Mouse (Mus musculus): Measurements from ENCODE around the gene Arhgef10l. TPM values are rescaled to one million over a fixed set of nuclear protein-coding genes. Genes with fewer than 3 reads are reported as not detected.

The Arhgef10l gene
- polyA plus RNA-seq, 1 experiment from 2014 or later: 13.4 TPM

DNA sequence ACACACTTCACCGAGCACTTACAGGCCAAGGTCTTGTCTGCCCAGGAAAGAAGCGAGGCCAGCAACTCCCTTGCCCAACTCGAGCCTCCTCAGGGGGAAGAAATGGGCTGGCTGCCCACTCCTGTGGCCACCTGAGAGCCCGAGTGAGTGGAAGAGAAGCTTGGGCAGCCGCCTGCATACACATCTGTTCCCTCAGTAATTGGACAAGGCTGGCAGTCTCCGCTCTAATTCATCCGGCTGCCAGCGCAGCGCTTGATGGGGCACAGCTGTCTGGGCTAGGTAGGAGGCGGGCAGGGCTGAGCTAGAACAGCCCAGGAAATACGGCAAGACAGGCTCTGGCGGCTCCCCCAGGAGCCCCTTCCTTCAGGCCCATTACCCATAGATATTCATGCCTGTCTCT is 115.8 kb downstream of the Arhgef10l start:
- 0 out of 2 replicates have a peak overlapping the region, but pooled peaks have one; percentile 6 for H3K27ac ChIP-seq (replicated peaks; ENCODE audit: low read depth, low read length)

DNA sequence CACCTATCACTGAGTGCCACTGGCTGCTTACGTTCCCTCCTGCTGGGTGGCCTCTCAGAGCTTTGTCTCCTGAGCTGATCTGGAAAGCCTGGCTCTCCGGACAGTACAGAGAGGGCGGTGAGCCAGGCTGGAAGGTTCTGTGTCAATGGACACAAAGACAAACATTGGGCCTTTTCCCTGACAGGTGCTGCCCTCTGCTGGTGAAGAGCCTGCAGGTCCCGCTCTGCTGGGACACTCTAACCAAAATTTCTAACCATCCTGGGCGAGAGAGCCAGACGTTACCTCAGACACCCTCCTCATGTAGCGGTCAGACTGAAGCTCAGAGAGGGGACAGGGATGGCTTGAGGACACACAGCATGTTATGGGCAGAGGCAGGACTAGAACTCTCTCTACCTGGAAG is 118.3 kb downstream of the Arhgef10l start:
- Histone ChIP-seq H3K4me2 (ENCODE audit: low read depth, low read length) (no peak overlapping the region), H3K9me3 (ENCODE audit: control insufficient read depth, low read length) (no peaks in the 10 kb centered on the region), H3K4me3 (ENCODE audit: low read depth, low read length) (no peak overlapping the region), H3K27me3 (replicated peaks; ENCODE audit: control insufficient read depth, insufficient read depth, low read length) (no peaks in the 10 kb centered on the region), H3K9ac (ENCODE audit: low read depth, low read length) (no peak overlapping the region), H3K27ac (replicated peaks; ENCODE audit: low read depth, low read length) (no peak overlapping the region), H3K36me3 (ENCODE audit: control insufficient read depth, insufficient read depth, low read length) (peaks cover 40% of the 10 kb centered on the region; the same call in 1 of the 2 replicates), H3K4me1 (ENCODE audit: control insufficient read depth, insufficient read depth, low read length) (no peaks in the 10 kb centered on the region)
- 26% methylated on average over 7 of the region's 7 CpGs for WGBS
- ATAC-seq (ENCODE audit: low read depth): no peak
- DNase-seq (ENCODE audit: low spot score): peak; percentile 67

More for the DNA sequence above, 115.8 kb downstream of the Arhgef10l start:
- no peaks in the 10 kb centered on the region for H3K9me3 ChIP-seq (ENCODE audit: control insufficient read depth, low read length)
- H3K4me3 ChIP-seq (ENCODE audit: low read depth, low read length): no peak overlapping the region
- H3K27me3 ChIP-seq (replicated peaks; ENCODE audit: control insufficient read depth, insufficient read depth, low read length): no peaks in the 10 kb centered on the region
- DNase-seq (ENCODE audit: low spot score) (peak; percentile 76), ATAC-seq (ENCODE audit: low read depth) (peak; percentile 73)
- H3K9ac ChIP-seq (ENCODE audit: low read depth, low read length): no peak overlapping the region
- no peaks in the 10 kb centered on the region for H3K4me1 ChIP-seq (ENCODE audit: control insufficient read depth, insufficient read depth, low read length)
- WGBS: 57% methylated on average over 8 of the region's 12 CpGs
- peaks cover 43% of the 10 kb centered on the region; the same call in 1 of the 2 replicates for H3K36me3 ChIP-seq (ENCODE audit: control insufficient read depth, insufficient read depth, low read length)
- H3K4me2 ChIP-seq (ENCODE audit: low read depth, low read length): no peak overlapping the region

DNA sequence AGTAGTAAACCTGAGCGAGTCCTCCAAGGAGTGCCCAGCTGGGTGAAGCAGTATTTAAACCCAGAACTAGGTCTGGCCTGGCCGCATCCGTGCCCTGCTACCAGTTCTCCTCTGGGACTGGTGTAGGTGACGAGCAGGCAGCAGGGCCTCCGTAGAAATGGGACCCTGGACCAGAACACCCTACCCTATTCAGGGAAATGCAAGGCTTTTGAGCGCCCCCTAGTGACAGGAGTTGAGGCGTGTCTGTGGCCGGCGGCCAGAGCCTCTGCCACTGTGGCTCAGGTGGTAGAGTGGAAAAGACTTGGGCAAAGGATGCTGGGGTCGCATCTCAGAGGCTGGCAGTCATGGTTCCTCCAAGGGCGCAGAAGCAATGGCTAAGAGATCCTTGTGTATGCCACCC is 126.7 kb downstream of the Arhgef10l start:
- H3K9me3 ChIP-seq (ENCODE audit: control insufficient read depth, low read length): no peaks in the 10 kb centered on the region
- no peaks in the 10 kb centered on the region for H3K4me1 ChIP-seq (ENCODE audit: control insufficient read depth, insufficient read depth, low read length)
- H3K4me3 ChIP-seq (ENCODE audit: low read depth, low read length): no peak overlapping the region
- no peaks in the 10 kb centered on the region for H3K27me3 ChIP-seq (replicated peaks; ENCODE audit: control insufficient read depth, insufficient read depth, low read length)
- WGBS: 45% methylated on average over 11 of the region's 11 CpGs
- H3K4me2 ChIP-seq (ENCODE audit: low read depth, low read length): no peak overlapping the region
- 0 out of 2 replicates have a peak, but pooled peaks have one; percentile 19 for ATAC-seq (ENCODE audit: low read depth)
- H3K9ac ChIP-seq (ENCODE audit: low read depth, low read length): no peak overlapping the region
- no peak overlapping the region for H3K27ac ChIP-seq (replicated peaks; ENCODE audit: low read depth, low read length)
- peak; percentile 57 for DNase-seq (ENCODE audit: low spot score)
- H3K36me3 ChIP-seq (ENCODE audit: control insufficient read depth, insufficient read depth, low read length): peaks cover 34% of the 10 kb centered on the region

DNA sequence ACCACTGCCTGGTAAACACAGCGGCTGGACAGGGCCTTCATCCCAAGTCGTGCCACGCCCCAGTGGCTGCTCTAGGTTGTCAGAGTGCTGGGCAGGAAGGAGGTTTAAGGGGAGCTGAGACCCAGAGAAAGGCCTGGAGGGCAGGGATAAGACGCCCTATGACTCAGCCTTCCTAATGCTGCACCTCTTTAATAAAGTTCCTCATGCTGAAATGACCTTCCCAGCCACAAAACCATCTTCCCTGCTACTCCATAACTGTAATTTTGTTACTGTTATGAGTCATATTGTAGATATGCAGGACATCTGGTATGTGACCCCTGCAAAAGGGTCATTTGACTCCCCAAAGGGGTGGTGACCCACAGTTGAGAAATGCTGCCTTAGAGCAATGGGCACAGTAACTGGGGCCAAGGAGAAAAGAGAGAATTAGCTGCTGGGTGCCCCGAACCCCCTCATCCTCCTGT is 128.2 kb downstream of the Arhgef10l start:
- H3K36me3 ChIP-seq (ENCODE audit: control insufficient read depth, insufficient read depth, low read length): peaks cover 25% of the 10 kb centered on the region
- H3K4me3 ChIP-seq (ENCODE audit: low read depth, low read length): no peak overlapping the region
- no peak for ATAC-seq (ENCODE audit: low read depth)

DNA sequence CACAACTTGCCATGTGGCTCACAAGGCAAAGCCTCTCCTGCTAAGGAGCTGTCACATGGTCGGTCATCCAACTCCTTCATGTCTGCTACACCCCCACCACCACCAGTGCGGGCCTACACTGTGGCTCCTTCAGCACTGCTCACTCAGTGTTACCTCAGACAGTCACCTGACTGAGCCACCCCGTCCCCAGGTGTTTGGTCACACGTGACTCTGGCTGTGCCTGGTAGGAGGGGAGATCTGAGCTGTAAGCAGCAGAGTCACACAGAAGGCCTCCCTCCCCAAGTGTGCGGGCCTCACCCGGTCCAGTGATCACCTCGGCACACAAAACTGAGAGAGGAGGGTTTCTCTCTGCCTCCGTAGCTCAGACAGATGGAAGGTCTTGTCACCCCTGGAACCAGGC is 130.5 kb downstream of the Arhgef10l start:
- H3K9me3 ChIP-seq (ENCODE audit: control insufficient read depth, low read length): no peaks in the 10 kb centered on the region

More for the DNA sequence above, 128.2 kb downstream of the Arhgef10l start:
- WGBS: 71% methylated on average over 5 of the region's 5 CpGs
- no peaks in the 10 kb centered on the region for H3K27me3 ChIP-seq (replicated peaks; ENCODE audit: control insufficient read depth, insufficient read depth, low read length)
- no peak overlapping the region for H3K27ac ChIP-seq (replicated peaks; ENCODE audit: low read depth, low read length)
- H3K4me2 ChIP-seq (ENCODE audit: low read depth, low read length): no peak overlapping the region
- H3K9me3 ChIP-seq (ENCODE audit: control insufficient read depth, low read length): no peaks in the 10 kb centered on the region
- H3K4me1 ChIP-seq (ENCODE audit: control insufficient read depth, insufficient read depth, low read length): no peaks in the 10 kb centered on the region
- no peak overlapping the region for H3K9ac ChIP-seq (ENCODE audit: low read depth, low read length)
- no peak for DNase-seq (ENCODE audit: low spot score)

DNA sequence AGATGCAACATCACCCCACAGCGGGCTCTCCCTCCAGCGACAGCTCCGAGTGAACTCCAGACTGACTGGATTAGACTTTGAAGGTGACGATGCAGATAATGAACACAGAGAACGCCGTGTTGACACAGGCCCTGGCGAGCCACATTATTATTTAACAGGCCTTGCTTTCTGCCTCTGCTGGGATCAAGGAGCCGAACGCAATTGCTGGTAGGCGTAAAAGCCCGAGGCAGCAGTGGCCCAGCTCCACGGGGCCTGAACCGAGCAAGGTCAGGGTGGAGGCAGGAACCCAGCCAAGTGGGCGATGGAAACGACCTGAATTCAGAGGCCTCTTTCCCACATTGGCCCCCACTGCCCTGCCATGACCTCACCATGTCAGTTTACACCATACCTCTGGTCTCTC is 133.5 kb downstream of the Arhgef10l start:
- H3K36me3 ChIP-seq (ENCODE audit: control insufficient read depth, insufficient read depth, low read length): peaks cover 25% of the 10 kb centered on the region
- no peak overlapping the region for H3K27ac ChIP-seq (replicated peaks; ENCODE audit: low read depth, low read length)
- no peak overlapping the region for H3K4me2 ChIP-seq (ENCODE audit: low read depth, low read length)
- H3K4me1 ChIP-seq (ENCODE audit: control insufficient read depth, insufficient read depth, low read length): no peaks in the 10 kb centered on the region
- DNase-seq (ENCODE audit: low spot score) (peak; percentile 18), ATAC-seq (ENCODE audit: low read depth) (no peak)
- no peaks in the 10 kb centered on the region for H3K27me3 ChIP-seq (replicated peaks; ENCODE audit: control insufficient read depth, insufficient read depth, low read length)
- H3K9me3 ChIP-seq (ENCODE audit: control insufficient read depth, low read length): no peaks in the 10 kb centered on the region
- H3K4me3 ChIP-seq (ENCODE audit: low read depth, low read length): no peak overlapping the region
- no peak overlapping the region for H3K9ac ChIP-seq (ENCODE audit: low read depth, low read length)
- WGBS: 51% methylated on average over 15 of the region's 15 CpGs

More for the DNA sequence above, 130.5 kb downstream of the Arhgef10l start:
- DNase-seq (ENCODE audit: low spot score): no peak
- Histone ChIP-seq H3K36me3 (ENCODE audit: control insufficient read depth, insufficient read depth, low read length) (peaks cover 24% of the 10 kb centered on the region), H3K27me3 (replicated peaks; ENCODE audit: control insufficient read depth, insufficient read depth, low read length) (no peaks in the 10 kb centered on the region), H3K4me3 (ENCODE audit: low read depth, low read length) (no peak overlapping the region), H3K9ac (ENCODE audit: low read depth, low read length) (no peak overlapping the region), H3K27ac (replicated peaks; ENCODE audit: low read depth, low read length) (no peak overlapping the region), H3K4me2 (ENCODE audit: low read depth, low read length) (no peak overlapping the region), H3K4me1 (ENCODE audit: control insufficient read depth, insufficient read depth, low read length) (no peaks in the 10 kb centered on the region)
- WGBS: 74% methylated on average over 6 of the region's 8 CpGs
- ATAC-seq (ENCODE audit: low read depth): no peak

DNA sequence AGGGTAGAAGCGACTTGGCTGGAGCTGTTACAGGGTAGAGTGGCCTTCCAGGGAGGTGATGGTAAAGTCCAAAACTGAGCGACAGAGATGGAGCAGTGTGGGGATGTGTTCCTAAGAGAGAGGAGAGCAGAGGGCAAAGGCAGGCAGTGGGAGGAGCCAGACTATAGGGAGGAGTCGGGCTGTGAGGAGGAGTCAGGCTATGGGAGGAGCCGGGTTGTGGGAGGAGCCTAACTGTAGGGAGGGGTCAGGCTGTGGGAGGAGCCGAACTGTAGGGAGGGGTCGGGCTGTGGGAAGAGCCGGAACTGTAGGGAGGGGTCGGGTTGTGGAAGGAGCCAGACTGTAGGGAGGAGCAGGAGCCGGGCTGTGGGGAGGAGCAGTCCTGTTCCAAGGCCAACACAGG is 134.8 kb downstream of the Arhgef10l start:
- Histone ChIP-seq H3K27ac (replicated peaks; ENCODE audit: low read depth, low read length) (no peak overlapping the region), H3K27me3 (replicated peaks; ENCODE audit: control insufficient read depth, insufficient read depth, low read length) (no peaks in the 10 kb centered on the region), H3K9me3 (ENCODE audit: control insufficient read depth, low read length) (no peaks in the 10 kb centered on the region), H3K4me2 (ENCODE audit: low read depth, low read length) (no peak overlapping the region), H3K36me3 (ENCODE audit: control insufficient read depth, insufficient read depth, low read length) (peaks cover 24% of the 10 kb centered on the region; the same call in 1 of the 2 replicates), H3K9ac (ENCODE audit: low read depth, low read length) (no peak overlapping the region), H3K4me1 (ENCODE audit: control insufficient read depth, insufficient read depth, low read length) (no peaks in the 10 kb centered on the region), H3K4me3 (ENCODE audit: low read depth, low read length) (no peak overlapping the region)
- DNase-seq (ENCODE audit: low spot score) (no peak), ATAC-seq (ENCODE audit: low read depth) (no peak)
- 45% methylated on average over 9 of the region's 9 CpGs for WGBS

DNA sequence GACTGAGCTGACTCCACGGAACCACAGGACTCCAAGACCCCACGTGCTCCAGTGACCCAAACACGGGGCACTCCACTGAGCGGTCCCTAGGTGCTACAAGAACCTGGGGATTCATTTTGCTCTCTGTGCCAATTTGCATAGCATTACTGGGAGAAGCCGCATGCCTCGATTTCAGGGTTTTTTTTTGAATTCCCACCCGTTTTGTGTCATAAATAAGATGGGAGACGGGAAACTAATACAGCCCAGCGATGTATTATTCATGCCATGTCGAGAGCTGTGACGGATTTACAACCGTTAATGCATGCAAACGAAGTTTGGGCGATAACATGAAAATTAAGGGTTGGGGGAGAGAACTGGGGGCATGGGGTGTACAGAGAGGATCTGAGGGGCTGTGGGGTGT is 136.1 kb downstream of the Arhgef10l start:
- no peak overlapping the region for H3K4me2 ChIP-seq (ENCODE audit: low read depth, low read length)
- DNase-seq (ENCODE audit: low spot score) (no peak), ATAC-seq (ENCODE audit: low read depth) (no peak)
- no peaks in the 10 kb centered on the region for H3K27me3 ChIP-seq (replicated peaks; ENCODE audit: control insufficient read depth, insufficient read depth, low read length)
- no peaks in the 10 kb centered on the region for H3K4me1 ChIP-seq (ENCODE audit: control insufficient read depth, insufficient read depth, low read length)
- H3K4me3 ChIP-seq (ENCODE audit: low read depth, low read length): no peak overlapping the region
- no peak overlapping the region for H3K27ac ChIP-seq (replicated peaks; ENCODE audit: low read depth, low read length)
- H3K9ac ChIP-seq (ENCODE audit: low read depth, low read length): no peak overlapping the region
- H3K9me3 ChIP-seq (ENCODE audit: control insufficient read depth, low read length): no peaks in the 10 kb centered on the region
- peaks cover 20% of the 10 kb centered on the region; the same call in 1 of the 2 replicates for H3K36me3 ChIP-seq (ENCODE audit: control insufficient read depth, insufficient read depth, low read length)
- WGBS: 83% methylated on average over 14 of the region's 14 CpGs

DNA sequence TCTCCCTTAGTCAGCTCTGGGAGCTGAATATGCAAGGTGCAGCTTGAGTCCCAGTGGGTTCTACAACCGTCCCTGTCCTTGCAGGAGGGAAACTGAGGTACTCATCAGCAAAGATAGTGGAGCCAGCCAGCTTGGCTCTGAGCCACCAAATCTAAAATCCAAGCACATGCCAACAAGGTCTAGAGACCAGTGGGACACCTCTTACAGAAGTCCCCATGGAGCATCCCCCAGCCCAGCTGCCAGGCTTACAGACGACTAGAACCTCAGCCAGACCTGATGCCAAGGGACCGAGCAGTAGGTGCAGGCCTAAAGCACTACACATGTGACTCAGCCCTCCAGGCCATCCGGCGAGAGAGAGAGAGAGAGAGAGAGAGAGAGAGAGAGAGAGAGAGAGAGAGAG is 137.4 kb downstream of the Arhgef10l start:
- 0 out of 2 replicates have a peak, but pooled peaks cover 19% of the 10 kb centered on the region for H3K36me3 ChIP-seq (ENCODE audit: control insufficient read depth, insufficient read depth, low read length)
- H3K9me3 ChIP-seq (ENCODE audit: control insufficient read depth, low read length): no peaks in the 10 kb centered on the region
- H3K9ac ChIP-seq (ENCODE audit: low read depth, low read length): no peak overlapping the region
- no peaks in the 10 kb centered on the region for H3K27me3 ChIP-seq (replicated peaks; ENCODE audit: control insufficient read depth, insufficient read depth, low read length)
- ATAC-seq (ENCODE audit: low read depth) (no peak), DNase-seq (ENCODE audit: low spot score) (no peak)
- 80% methylated on average over 4 of the region's 5 CpGs for WGBS
- no peak overlapping the region for H3K4me2 ChIP-seq (ENCODE audit: low read depth, low read length)
- H3K4me1 ChIP-seq (ENCODE audit: control insufficient read depth, insufficient read depth, low read length): no peaks in the 10 kb centered on the region
- H3K4me3 ChIP-seq (ENCODE audit: low read depth, low read length): no peak overlapping the region
- no peak overlapping the region for H3K27ac ChIP-seq (replicated peaks; ENCODE audit: low read depth, low read length)
